Mouse (Mus musculus) ES-Bruce4 (cell line): Measurements from ENCODE around the gene Gm11937.

Experiments
- CTCF ChIP-seq: IDR thresholded peaks from one replicate; pipeline ENCODE4 v1.8.1; 2011; ENCODE audit warnings: low read depth, low read length
- EP300 ChIP-seq: IDR thresholded peaks from 2 replicates; pipeline ENCODE4 v1.6.1; 2011; ENCODE audit warnings: low read depth, low read length; ENCODE audit not compliant: insufficient read depth
- POLR2A ChIP-seq: IDR thresholded peaks from one replicate; pipeline ENCODE4 v1.8.1; 2011; ENCODE audit warnings: low read length; ENCODE audit not compliant: insufficient read depth

- TF ChIP-seq EP300 (no peak), CTCF (no peak), POLR2A (no peak)
Observed at GRCm38 (mm10) chr11:99620335-99620734, 10.3 kb upstream of the Gm11937 start, which contains the start of gene Gm11562.
